Mouse (Mus musculus): ENCODE data around the gene Gm28047. TPM values are rescaled to one million over a fixed set of nuclear protein-coding genes. Genes with fewer than 3 reads are reported as not detected.
A peak's percentile ranks its signal among the peaks of the same experiment; 100 is the strongest.
"Not testable (repeated sequence)": the region's sequence is repeated elsewhere in the genome, so short reads cannot be mapped to it uniquely, and the experiment has no call there.

Gene Gm28047
- polyA plus RNA-seq, 1 experiment, result not detected

GRCm38 (mm10) chr15:102612966-102613365, 11.9 kb downstream of the Gm28047 start:
- no peak overlapping the region for H3K4me3 ChIP-seq (ENCODE audit: insufficient read depth, poor library complexity, severe bottlenecking)
- H3K79me2 ChIP-seq (ENCODE audit: control insufficient read depth, insufficient read depth), result peaks cover 100% of the 10 kb centered on the region
- H3ac ChIP-seq (ENCODE audit: control insufficient read depth, insufficient read length, low read depth), result no peak overlapping the region
- H3K36me3 ChIP-seq (ENCODE audit: control insufficient read depth, insufficient read depth), result peaks cover 19% of the 10 kb centered on the region
- TF ChIP-seq FOSL1 (IDR thresholded peaks at IDR 0.05; ENCODE audit: insufficient read depth, low read length, poor library complexity, severe bottlenecking), result no peak
- no peak for TF ChIP-seq MYOG (IDR thresholded peaks at IDR 0.05; ENCODE audit: control insufficient read depth, extremely low read depth, insufficient read length)
- no peak for TF ChIP-seq CTCF (IDR thresholded peaks at IDR 0.05; ENCODE audit: control insufficient read depth, insufficient read depth, insufficient read length)
- no peak for TF ChIP-seq MAX (IDR thresholded peaks at IDR 0.05)
- peaks cover 80% of the 10 kb centered on the region for H3K79me3 ChIP-seq (ENCODE audit: low read depth)
- no peaks in the 10 kb centered on the region for H3K27me3 ChIP-seq (ENCODE audit: control insufficient read depth, insufficient read depth, insufficient read length)

DNA sequence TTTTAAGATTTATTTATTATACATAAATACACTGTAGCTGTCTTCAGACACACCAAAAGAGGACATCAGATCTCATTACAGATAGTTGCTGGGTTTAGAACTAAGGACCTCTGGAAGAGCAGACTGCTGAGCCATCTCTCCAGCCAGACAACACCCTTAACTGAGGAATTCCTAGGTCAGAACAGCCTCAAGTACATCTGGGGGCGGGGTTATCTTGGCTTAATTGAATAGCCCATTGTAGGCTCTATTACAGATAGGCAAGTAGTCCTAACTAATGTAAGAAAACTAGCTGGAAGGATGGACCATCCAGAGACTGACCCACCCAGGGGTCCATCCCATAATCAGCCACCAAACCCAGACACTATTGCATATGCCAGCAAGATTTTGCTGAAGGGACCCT, 16.3 kb downstream of the Gm28047 start:
- H3ac ChIP-seq (ENCODE audit: control insufficient read depth, insufficient read length, low read depth); H3K27me3 ChIP-seq (ENCODE audit: control insufficient read depth, insufficient read depth, insufficient read length); H3K4me3 ChIP-seq (ENCODE audit: insufficient read depth, poor library complexity, severe bottlenecking): not testable (repeated sequence)
- peaks cover 59% of the 10 kb centered on the region for H3K79me3 ChIP-seq (ENCODE audit: low read depth)
- H3K79me2 ChIP-seq (ENCODE audit: control insufficient read depth, insufficient read depth), result peaks cover 99% of the 10 kb centered on the region
- H3K36me3 ChIP-seq (ENCODE audit: control insufficient read depth, insufficient read depth), result peaks cover 13% of the 10 kb centered on the region

- peaks cover 24% of the 10 kb centered on the region for H3K79me2 ChIP-seq (ENCODE audit: control insufficient read depth, insufficient read depth)
- H3K27me3 ChIP-seq (ENCODE audit: control insufficient read depth, insufficient read depth, insufficient read length), result no peaks in the 10 kb centered on the region
- H3K79me3 ChIP-seq (ENCODE audit: low read depth), result peaks cover 2% of the 10 kb centered on the region
- TF ChIP-seq MYOG (IDR thresholded peaks at IDR 0.05; ENCODE audit: control insufficient read depth, extremely low read depth, insufficient read length), result no peak
- TF ChIP-seq MYOD1 (IDR thresholded peaks at IDR 0.05; ENCODE audit: control insufficient read depth, insufficient read length, low read depth), result no peak
- no peak for TF ChIP-seq CTCF (IDR thresholded peaks at IDR 0.05; ENCODE audit: control insufficient read depth, insufficient read depth, insufficient read length)
- TF ChIP-seq CEBPB (IDR thresholded peaks at IDR 0.05; ENCODE audit: low read depth), result no peak
- TF ChIP-seq FOSL1 (IDR thresholded peaks at IDR 0.05; ENCODE audit: insufficient read depth, low read length, poor library complexity, severe bottlenecking), result no peak
- TF ChIP-seq MAX (IDR thresholded peaks at IDR 0.05), result no peak
- no peak for TF ChIP-seq USF1 (IDR thresholded peaks at IDR 0.05; ENCODE audit: low read depth)
- H3K36me3 ChIP-seq (ENCODE audit: control insufficient read depth, insufficient read depth), result peaks cover 38% of the 10 kb centered on the region
- H3K4me3 ChIP-seq (ENCODE audit: insufficient read depth, poor library complexity, severe bottlenecking), result no peak overlapping the region
- no peak overlapping the region for H3ac ChIP-seq (ENCODE audit: control insufficient read depth, insufficient read length, low read depth)
These were observed 30.7 kb downstream of the Gm28047 start for GRCm38 (mm10) chr15:102593996-102594656.

DNA sequence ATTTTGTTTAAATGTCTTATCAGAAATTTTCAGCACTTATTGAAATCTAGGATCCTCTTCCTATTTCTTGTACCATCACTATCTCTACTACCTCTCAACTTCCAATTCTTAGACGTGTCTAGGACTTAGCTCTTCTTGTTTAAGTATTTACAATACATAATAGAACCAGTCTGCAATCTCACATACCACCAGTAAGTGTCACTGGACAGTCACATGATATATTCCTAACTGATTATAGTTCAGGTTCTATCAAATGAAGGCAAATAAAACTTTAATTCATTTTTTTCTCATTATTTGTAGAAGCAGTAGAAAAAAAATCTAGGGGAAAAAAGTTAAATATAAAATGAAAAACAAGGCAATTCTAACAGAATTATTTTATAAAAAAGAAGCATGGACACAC, 32.2 kb downstream of the Gm28047 start:
- H3K27me3 ChIP-seq (ENCODE audit: control insufficient read depth, insufficient read depth, insufficient read length), result no peaks in the 10 kb centered on the region
- peaks cover 31% of the 10 kb centered on the region for H3K79me2 ChIP-seq (ENCODE audit: control insufficient read depth, insufficient read depth)
- H3K79me3 ChIP-seq (ENCODE audit: low read depth), result peaks cover 2% of the 10 kb centered on the region
- H3K36me3 ChIP-seq (ENCODE audit: control insufficient read depth, insufficient read depth), result peaks cover 38% of the 10 kb centered on the region
- H3ac ChIP-seq (ENCODE audit: control insufficient read depth, insufficient read length, low read depth), result no peak overlapping the region
- no peak overlapping the region for H3K4me3 ChIP-seq (ENCODE audit: insufficient read depth, poor library complexity, severe bottlenecking)
- TF ChIP-seq CTCF (IDR thresholded peaks at IDR 0.05; ENCODE audit: control insufficient read depth, insufficient read depth, insufficient read length) (no peak), USF1 (IDR thresholded peaks at IDR 0.05; ENCODE audit: low read depth) (peak; percentile 12)

- Histone ChIP-seq H3K79me2 (ENCODE audit: control insufficient read depth, insufficient read depth) (peaks cover 32% of the 10 kb centered on the region), H3ac (ENCODE audit: control insufficient read depth, insufficient read length, low read depth) (no peak overlapping the region), H3K36me3 (ENCODE audit: control insufficient read depth, insufficient read depth) (peaks cover 38% of the 10 kb centered on the region), H3K27me3 (ENCODE audit: control insufficient read depth, insufficient read depth, insufficient read length) (no peaks in the 10 kb centered on the region), H3K4me3 (ENCODE audit: insufficient read depth, poor library complexity, severe bottlenecking) (no peak overlapping the region), H3K79me3 (ENCODE audit: low read depth) (peaks cover 5% of the 10 kb centered on the region)
- TF ChIP-seq FOSL1 (IDR thresholded peaks at IDR 0.05; ENCODE audit: insufficient read depth, low read length, poor library complexity, severe bottlenecking), result no peak
- TF ChIP-seq MYOG (IDR thresholded peaks at IDR 0.05; ENCODE audit: control insufficient read depth, extremely low read depth, insufficient read length), result no peak
These were observed 34.3 kb downstream of the Gm28047 start for GRCm38 (mm10) chr15:102590567-102590966.

DNA sequence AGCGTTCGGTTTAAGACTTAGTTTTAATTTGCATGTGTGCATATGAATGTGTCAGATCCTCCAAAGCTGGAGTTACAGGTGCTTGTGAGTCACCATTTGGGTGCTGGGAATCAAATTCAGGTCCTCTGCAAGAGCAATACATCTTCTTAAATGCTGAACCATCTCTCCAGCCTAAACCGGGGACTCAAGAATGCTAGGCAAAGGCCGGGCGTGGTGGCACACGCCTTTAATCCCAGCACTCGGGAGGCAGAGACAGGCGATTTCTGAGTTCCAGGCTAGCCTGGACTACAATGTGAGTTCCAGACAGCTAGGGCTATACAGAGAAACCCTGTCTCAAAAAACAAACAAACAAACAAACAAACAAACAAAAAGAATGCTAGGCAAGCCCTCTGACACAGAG, 35.0 kb downstream of the Gm28047 start:
- no peak for TF ChIP-seq MYOG (IDR thresholded peaks at IDR 0.05; ENCODE audit: control insufficient read depth, extremely low read depth, insufficient read length)
- Histone ChIP-seq H3K79me2 (ENCODE audit: control insufficient read depth, insufficient read depth) (peaks cover 25% of the 10 kb centered on the region), H3K36me3 (ENCODE audit: control insufficient read depth, insufficient read depth) (peaks cover 38% of the 10 kb centered on the region), H3ac (ENCODE audit: control insufficient read depth, insufficient read length, low read depth) (no peak overlapping the region), H3K27me3 (ENCODE audit: control insufficient read depth, insufficient read depth, insufficient read length) (no peaks in the 10 kb centered on the region), H3K79me3 (ENCODE audit: low read depth) (peaks cover 5% of the 10 kb centered on the region), H3K4me3 (ENCODE audit: insufficient read depth, poor library complexity, severe bottlenecking) (no peak overlapping the region)

GRCm38 (mm10) chr15:102585501-102585900, 39.4 kb downstream of the Gm28047 start:
- Histone ChIP-seq H3K4me3 (ENCODE audit: insufficient read depth, poor library complexity, severe bottlenecking) (no peak overlapping the region), H3ac (ENCODE audit: control insufficient read depth, insufficient read length, low read depth) (no peak overlapping the region)

More at GRCm38 (mm10) chr15:102585501-102585900, 39.4 kb downstream of the Gm28047 start:
- Histone ChIP-seq H3K79me3 (ENCODE audit: low read depth) (peaks cover 3% of the 10 kb centered on the region), H3K79me2 (ENCODE audit: control insufficient read depth, insufficient read depth) (peaks cover 36% of the 10 kb centered on the region), H3K27me3 (ENCODE audit: control insufficient read depth, insufficient read depth, insufficient read length) (no peaks in the 10 kb centered on the region), H3K36me3 (ENCODE audit: control insufficient read depth, insufficient read depth) (peaks cover 10% of the 10 kb centered on the region)
- TF ChIP-seq MYOG (IDR thresholded peaks at IDR 0.05; ENCODE audit: control insufficient read depth, extremely low read depth, insufficient read length), result no peak
- TF ChIP-seq USF1 (IDR thresholded peaks at IDR 0.05; ENCODE audit: low read depth), result no peak
- no peak for TF ChIP-seq CEBPB (IDR thresholded peaks at IDR 0.05; ENCODE audit: low read depth)
- TF ChIP-seq MYOD1 (IDR thresholded peaks at IDR 0.05; ENCODE audit: control insufficient read depth, insufficient read length, low read depth), result no peak
- TF ChIP-seq FOSL1 (IDR thresholded peaks at IDR 0.05; ENCODE audit: insufficient read depth, low read length, poor library complexity, severe bottlenecking), result no peak
- no peak for TF ChIP-seq MAX (IDR thresholded peaks at IDR 0.05)
- TF ChIP-seq CTCF (IDR thresholded peaks at IDR 0.05; ENCODE audit: control insufficient read depth, insufficient read depth, insufficient read length), result no peak
